Mouse (Mus musculus) midbrain, embryonic 15.5 days (tissue): ENCODE results near the gene Lrmda. TPM values are rescaled to one million over a fixed set of nuclear protein-coding genes. Genes with fewer than 3 reads are reported as not detected.

Experiments
- ATAC-seq: fragments of 200-750 bp; cut with Nextera tagmentation; replicated peaks from 2 replicates; pipeline ENCODE4 v1.8.0; 2017; ENCODE audit warnings: moderate TSS enrichment
- H3K27ac ChIP-seq: fragments of 300-500 bp; sonication (generic); 2 replicates; pipeline ENCODE4 v1.5.1; 2015; ENCODE audit warnings: mild to moderate bottlenecking, inconsistent platforms
- H3K27me3 ChIP-seq: fragments of 300-500 bp; sonication (generic); replicated peaks from 2 replicates; pipeline ENCODE4 v1.6.1; 2015; ENCODE audit warnings: inconsistent platforms
- H3K36me3 ChIP-seq: fragments of 300-500 bp; sonication (generic); replicated peaks from 2 replicates; pipeline ENCODE4 v1.6.1; 2015; ENCODE audit warnings: inconsistent platforms
- H3K4me1 ChIP-seq: fragments of 300-500 bp; sonication (generic); 2 replicates; pipeline ENCODE4 v1.6.1; 2015; ENCODE audit warnings: inconsistent platforms
- H3K4me2 ChIP-seq: fragments of 300-500 bp; sonication (generic); 2 replicates; pipeline ENCODE4 v1.6.1; 2015; ENCODE audit warnings: inconsistent platforms, mild to moderate bottlenecking, moderate library complexity
- H3K4me3 ChIP-seq: fragments of 300-500 bp; sonication (generic); 2 replicates; pipeline ENCODE4 v1.5.1; 2015; ENCODE audit warnings: mild to moderate bottlenecking, inconsistent platforms
- H3K9ac ChIP-seq: fragments of 300-500 bp; sonication (generic); 2 replicates; pipeline ENCODE4 v1.6.1; 2015; ENCODE audit warnings: mild to moderate bottlenecking, inconsistent platforms
- H3K9me3 ChIP-seq: fragments of 300-500 bp; sonication (generic); 2 replicates; pipeline ENCODE4 v1.6.1; 2016; ENCODE audit warnings: inconsistent platforms
- WGBS: fragments of 180-500 bp; shearing (Covaris S2); methylation state at CpG from one replicate; pipeline ENCODE4 v1.1.7; 2015; ENCODE audit warnings: mixed read lengths; 5-methylcytosine and 5-hydroxymethylcytosine counted together
- polyA plus RNA-seq: library from polyadenylated mRNA; unstranded; fragments of >200 nt; fragmentation: Nextera tagmentation; extraction: Ambion mirVana; gene quantifications from 2 replicates; pipeline ENCODE4 v1.2.1, GENCODE M21; 2015

Lrmda gene
- polyA plus RNA-seq, 1 experiment from 2014 or later = 0.31 TPM

GRCm38 (mm10) chr14:22088604-22089003, 69.1 kb downstream of the Lrmda start:
- H3K27me3 ChIP-seq = no peaks in the 10 kb centered on the region
- no peaks in the 10 kb centered on the region for H3K9me3 ChIP-seq
- no peak overlapping the region for H3K27ac ChIP-seq
- H3K4me3 ChIP-seq = no peak overlapping the region
- WGBS = 94% methylated on average over 2 of the region's 2 CpGs
- H3K4me1 ChIP-seq = peaks cover 9% of the 10 kb centered on the region; the same call in 1 of the 2 replicates
- no peak for ATAC-seq
- H3K4me2 ChIP-seq = no peak overlapping the region
- H3K9ac ChIP-seq = no peak overlapping the region
- no peaks in the 10 kb centered on the region for H3K36me3 ChIP-seq

- Histone ChIP-seq H3K9ac (no peak overlapping the region), H3K4me1 (peaks cover 9% of the 10 kb centered on the region; the same call in 1 of the 2 replicates), H3K27me3 (no peaks in the 10 kb centered on the region), H3K36me3 (no peaks in the 10 kb centered on the region), H3K4me2 (no peak overlapping the region), H3K9me3 (no peaks in the 10 kb centered on the region), H3K27ac (no peak overlapping the region), H3K4me3 (no peak overlapping the region)
- no peak for ATAC-seq
- 89% methylated on average over 7 of the region's 7 CpGs for WGBS
Observed at GRCm38 (mm10) chr14:22089331-22089730, 69.8 kb downstream of the Lrmda start.

GRCm38 (mm10) chr14:22089866-22090470, 70.5 kb downstream of the Lrmda start:
- H3K9me3 ChIP-seq = no peaks in the 10 kb centered on the region
- no peak overlapping the region for H3K4me3 ChIP-seq
- no peaks in the 10 kb centered on the region for H3K36me3 ChIP-seq
- ATAC-seq = no peak
- peaks cover 9% of the 10 kb centered on the region; the same call in 1 of the 2 replicates for H3K4me1 ChIP-seq
- 63% methylated on average over 8 of the region's 8 CpGs for WGBS
- no peak overlapping the region for H3K9ac ChIP-seq
- H3K4me2 ChIP-seq = no peak overlapping the region
- no peaks in the 10 kb centered on the region for H3K27me3 ChIP-seq
- no peak overlapping the region for H3K27ac ChIP-seq

- no peak overlapping the region for H3K9ac ChIP-seq
- H3K27ac ChIP-seq = no peak overlapping the region
- H3K4me3 ChIP-seq = no peak overlapping the region
- no peaks in the 10 kb centered on the region for H3K9me3 ChIP-seq
- WGBS = 64% methylated on average over 5 of the region's 5 CpGs
- H3K36me3 ChIP-seq = no peaks in the 10 kb centered on the region
- H3K27me3 ChIP-seq = 0 out of 2 replicates have a peak, but pooled peaks cover 2% of the 10 kb centered on the region
- ATAC-seq = no peak
- H3K4me1 ChIP-seq = peaks cover 9% of the 10 kb centered on the region; the same call in 1 of the 2 replicates
- H3K4me2 ChIP-seq = no peak overlapping the region
Observed at GRCm38 (mm10) chr14:22090778-22091211, 71.3 kb downstream of the Lrmda start.

GRCm38 (mm10) chr14:22091306-22091705, 71.8 kb downstream of the Lrmda start:
- Histone ChIP-seq H3K4me2 (no peak overlapping the region), H3K4me3 (no peak overlapping the region), H3K36me3 (no peaks in the 10 kb centered on the region), H3K9ac (no peak overlapping the region), H3K27ac (no peak overlapping the region), H3K4me1 (peaks cover 9% of the 10 kb centered on the region; the same call in 1 of the 2 replicates), H3K27me3 (0 out of 2 replicates have a peak, but pooled peaks cover 2% of the 10 kb centered on the region), H3K9me3 (no peaks in the 10 kb centered on the region)
- ATAC-seq = no peak
- WGBS = 94% methylated on average over 4 of the region's 4 CpGs

- Histone ChIP-seq H3K9ac (no peak overlapping the region), H3K4me1 (peaks cover 9% of the 10 kb centered on the region; the same call in 1 of the 2 replicates), H3K27ac (no peak overlapping the region), H3K36me3 (no peaks in the 10 kb centered on the region), H3K4me2 (no peak overlapping the region), H3K9me3 (no peaks in the 10 kb centered on the region), H3K27me3 (0 out of 2 replicates have a peak, but pooled peaks cover 2% of the 10 kb centered on the region), H3K4me3 (no peak overlapping the region)
- ATAC-seq = no peak
- WGBS = 30% methylated on average over 8 of the region's 8 CpGs
Observed at GRCm38 (mm10) chr14:22093124-22093523, 73.6 kb downstream of the Lrmda start.

GRCm38 (mm10) chr14:22101961-22102805, 82.7 kb downstream of the Lrmda start:
- Histone ChIP-seq H3K27me3 (0 out of 2 replicates have a peak, but pooled peaks cover 3% of the 10 kb centered on the region), H3K4me3 (no peak overlapping the region), H3K36me3 (no peaks in the 10 kb centered on the region), H3K27ac (no peak overlapping the region), H3K4me1 (no peaks in the 10 kb centered on the region), H3K4me2 (no peak overlapping the region), H3K9ac (no peak overlapping the region), H3K9me3 (no peaks in the 10 kb centered on the region)
- no peak for ATAC-seq
- 86% methylated on average over 14 of the region's 14 CpGs for WGBS

GRCm38 (mm10) chr14:22105855-22106254, 86.3 kb downstream of the Lrmda start:
- no peaks in the 10 kb centered on the region for H3K9me3 ChIP-seq
- H3K4me1 ChIP-seq = no peaks in the 10 kb centered on the region
- ATAC-seq = no peak
- no peak overlapping the region for H3K9ac ChIP-seq
- no peak overlapping the region for H3K4me3 ChIP-seq
- H3K27me3 ChIP-seq = 0 out of 2 replicates have a peak, but pooled peaks cover 7% of the 10 kb centered on the region
- WGBS = 85% methylated on average over 4 of the region's 4 CpGs
- no peaks in the 10 kb centered on the region for H3K36me3 ChIP-seq
- H3K4me2 ChIP-seq = no peak overlapping the region
- H3K27ac ChIP-seq = no peak overlapping the region

GRCm38 (mm10) chr14:22106777-22107176, 87.3 kb downstream of the Lrmda start:
- WGBS = 78% methylated on average over 3 of the region's 3 CpGs
- ATAC-seq = no peak
- Histone ChIP-seq H3K27ac (no peak overlapping the region), H3K4me3 (no peak overlapping the region), H3K4me2 (no peak overlapping the region), H3K9ac (no peak overlapping the region), H3K36me3 (no peaks in the 10 kb centered on the region), H3K4me1 (no peaks in the 10 kb centered on the region), H3K9me3 (no peaks in the 10 kb centered on the region), H3K27me3 (0 out of 2 replicates have a peak, but pooled peaks cover 7% of the 10 kb centered on the region)

- 84% methylated on average over 4 of the region's 4 CpGs for WGBS
Observed at GRCm38 (mm10) chr14:22109423-22109822, 89.9 kb downstream of the Lrmda start.

GRCm38 (mm10) chr14:22113463-22114361, 94.2 kb downstream of the Lrmda start:
- no peak overlapping the region for H3K4me3 ChIP-seq
- 7% methylated on average over 8 of the region's 8 CpGs for WGBS
- H3K36me3 ChIP-seq = no peaks in the 10 kb centered on the region
- H3K27me3 ChIP-seq = peaks cover 19% of the 10 kb centered on the region
- H3K9ac ChIP-seq = no peak overlapping the region
- H3K4me2 ChIP-seq = no peak overlapping the region
- H3K9me3 ChIP-seq = no peaks in the 10 kb centered on the region
- H3K4me1 ChIP-seq = peaks cover 11% of the 10 kb centered on the region
- H3K27ac ChIP-seq = no peak overlapping the region
- ATAC-seq = no peak

More at GRCm38 (mm10) chr14:22109423-22109822, 89.9 kb downstream of the Lrmda start:
- H3K4me2 ChIP-seq = no peak overlapping the region
- no peaks in the 10 kb centered on the region for H3K9me3 ChIP-seq
- no peak overlapping the region for H3K27ac ChIP-seq
- H3K36me3 ChIP-seq = no peaks in the 10 kb centered on the region
- H3K4me1 ChIP-seq = peaks cover 5% of the 10 kb centered on the region; the same call in 1 of the 2 replicates
- no peak overlapping the region for H3K9ac ChIP-seq
- peaks cover 7% of the 10 kb centered on the region; the same call in 1 of the 2 replicates for H3K27me3 ChIP-seq
- ATAC-seq = no peak
- H3K4me3 ChIP-seq = no peak overlapping the region
